Mouse (Mus musculus): ENCODE results near the gene Scel. TPM values are rescaled to one million over a fixed set of nuclear protein-coding genes. Genes with fewer than 3 reads are reported as not detected.
"Not testable (repeated sequence)": the region's sequence is repeated elsewhere in the genome, so short reads cannot be mapped to it uniquely, and the experiment has no call there.

Scel gene
- under 1 TPM; 0.17 TPM for total RNA-seq (2021)

DNA sequence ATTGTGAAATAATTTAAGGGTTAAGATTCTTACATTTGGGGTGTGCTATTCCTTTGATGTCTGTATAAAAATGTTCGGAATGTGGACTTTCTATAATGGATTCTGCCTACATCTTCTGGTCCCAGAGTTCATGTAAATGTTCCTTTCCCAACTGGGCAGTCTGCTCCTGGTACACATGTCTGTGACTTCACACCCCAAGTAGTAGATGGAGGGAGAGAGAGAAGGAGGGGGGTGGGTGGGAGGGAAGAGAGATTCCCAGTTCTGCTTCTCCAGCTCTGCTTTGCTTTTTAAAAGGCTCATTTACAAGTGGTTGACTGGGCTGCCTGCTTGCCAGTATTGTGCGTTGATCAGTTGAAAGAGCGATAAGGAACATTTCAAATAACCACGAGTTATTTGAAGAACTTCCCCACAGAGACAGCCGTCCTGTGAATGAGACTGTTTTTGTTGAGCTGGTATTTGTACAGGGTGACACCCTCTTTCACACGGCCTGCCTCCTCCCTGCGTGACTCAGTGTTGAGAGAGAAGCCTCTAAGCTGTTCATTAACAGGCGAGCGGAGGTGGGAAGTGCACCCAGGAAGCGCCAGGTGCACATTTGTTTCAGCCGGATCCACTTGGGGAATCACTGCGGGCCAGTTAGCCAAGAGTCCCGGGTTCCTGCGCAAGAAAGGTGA, at the start of gene Scel:
TSS of gene Scel (plus strand) at position 541 of the 671 bp plus-strand sequence.
- intact Hi-C loops (cut with DNase I): no loop called here
- no peak for DNase-seq

GRCm38 (mm10) chr14:103468691-103469463, 44.3 kb upstream of the Scel start:
- intact Hi-C loops (cut with DNase I): loop anchor here (5.0 to 10.0 kb wide), 2 partner anchors 194 to 402 kb away; no protein-coding TSS in a partner anchor
- peak; percentile 17 to 26 for DNase-seq

DNA sequence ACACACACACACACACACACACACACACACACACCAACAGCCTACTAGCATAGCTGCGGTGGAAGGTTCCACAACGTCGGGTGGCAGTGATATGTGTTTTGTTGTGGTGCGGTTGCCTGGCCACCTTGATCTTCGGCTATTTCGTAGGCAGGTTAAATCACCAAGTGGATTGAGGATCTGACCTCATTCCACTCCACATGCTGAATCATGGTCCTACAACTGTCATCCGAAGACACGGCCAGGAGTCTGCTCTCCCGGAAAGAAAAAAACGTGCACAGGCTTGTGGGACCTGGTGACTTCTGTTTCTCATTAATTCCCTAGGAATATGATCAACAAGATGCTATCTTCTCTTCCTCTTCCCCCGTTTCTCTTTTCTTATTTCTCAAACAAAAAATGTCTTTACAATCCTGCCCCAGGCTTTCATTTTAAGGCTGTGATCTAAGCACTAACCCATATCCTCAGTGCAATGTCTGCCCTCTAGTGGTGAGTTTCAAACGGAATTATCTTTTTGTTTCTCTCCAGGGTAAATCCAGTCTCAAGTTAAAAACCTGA, 43.6 kb upstream of the Scel start:
- intact Hi-C loops (cut with DNase I): loop anchor here (2.0 to 10.0 kb wide), 3 partner anchors 195 to 457 kb away; no protein-coding TSS in a partner anchor
- peak; percentile 77 to 81 for DNase-seq

GRCm38 (mm10) chr14:103471074-103471778, 41.9 kb upstream of the Scel start:
- intact Hi-C loops (cut with DNase I): loop anchor here (2.0 kb wide), 1 partner anchor 458 kb away; no protein-coding TSS in a partner anchor
- no peak for DNase-seq

- intact Hi-C loops (cut with DNase I): loop anchor here (2.0 kb wide), 2 partner anchors 123 to 459 kb away; no protein-coding TSS in a partner anchor
- DNase-seq: peak; percentile 66 to 76
These were observed 41.2 kb upstream of the Scel start for GRCm38 (mm10) chr14:103471806-103472553.

DNA sequence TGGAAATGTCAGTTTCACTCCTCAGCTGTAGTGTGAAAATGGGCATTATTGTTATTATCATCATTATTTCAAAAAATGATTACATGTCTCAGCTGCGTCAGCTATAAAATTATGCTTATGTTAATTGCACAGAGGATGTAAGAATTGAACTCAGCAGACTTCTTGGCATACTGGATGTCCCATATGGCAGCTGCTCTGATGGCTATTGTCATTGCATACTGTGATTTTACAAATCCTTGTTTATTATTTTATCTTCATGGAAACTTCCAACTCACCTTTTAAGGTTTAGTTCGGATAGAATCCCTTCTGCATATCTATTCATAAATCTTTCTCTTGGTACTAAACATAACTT, 40.6 kb upstream of the Scel start:
- intact Hi-C loops (cut with DNase I): loop anchor here (2.0 kb wide), 1 partner anchor 124 kb away; no protein-coding TSS in a partner anchor
- DNase-seq: no peak

GRCm38 (mm10) chr14:103475312-103475711, 37.8 kb upstream of the Scel start:
- intact Hi-C loops (cut with DNase I): loop anchor here (5.0 kb wide), 1 partner anchor 62 kb away; no protein-coding TSS in a partner anchor
- no peak for DNase-seq

DNA sequence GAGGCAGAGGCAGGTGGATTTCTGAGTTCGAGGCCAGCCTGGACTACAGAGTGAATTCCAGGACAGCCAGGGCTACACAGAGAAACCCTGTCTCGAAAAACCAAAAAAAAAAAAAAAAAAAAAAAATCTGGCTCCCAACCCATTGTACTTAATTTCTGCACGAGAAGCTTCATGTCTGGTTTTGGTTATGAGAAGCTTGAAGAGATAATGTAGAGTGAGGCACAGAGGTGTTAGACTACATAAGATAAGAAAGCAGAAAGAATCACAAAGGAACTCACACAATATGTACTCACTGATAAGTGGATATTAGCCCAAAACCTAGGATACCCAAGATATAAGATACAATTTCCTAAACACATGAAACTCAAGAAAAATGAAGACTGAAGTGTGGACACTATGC, 36.9 kb upstream of the Scel start:
- intact Hi-C loops (cut with DNase I): loop anchor here (5.0 kb wide), 1 partner anchor 61 kb away; no protein-coding TSS in a partner anchor
- not testable (repeated sequence) for DNase-seq

GRCm38 (mm10) chr14:103477281-103477680, 35.9 kb upstream of the Scel start:
- intact Hi-C loops (cut with DNase I): loop anchor here (5.0 kb wide), 1 partner anchor 60 kb away; no protein-coding TSS in a partner anchor

DNA sequence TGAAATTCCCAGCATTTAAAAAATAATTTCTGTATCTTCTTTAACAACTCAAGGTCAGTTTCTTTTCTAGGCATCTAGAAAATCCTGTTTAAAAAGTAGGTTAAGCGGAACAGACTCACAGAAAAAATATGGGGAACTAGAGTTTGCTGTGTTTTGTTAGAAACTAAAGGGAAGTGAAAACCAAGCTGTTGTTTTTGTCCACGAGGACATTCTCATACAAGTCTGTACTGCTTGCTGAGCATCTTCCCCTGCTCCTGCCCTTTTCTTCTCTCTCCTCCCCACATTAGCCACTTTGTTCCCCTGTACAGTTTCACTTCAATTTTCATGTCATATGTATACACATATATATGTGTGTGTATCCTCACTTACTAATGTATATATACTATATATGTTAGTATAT, 35.2 kb upstream of the Scel start:
- no peak for DNase-seq
- intact Hi-C loops (cut with DNase I): loop anchor here (5.0 kb wide), 1 partner anchor 59 kb away; no protein-coding TSS in a partner anchor

More at GRCm38 (mm10) chr14:103477281-103477680, 35.9 kb upstream of the Scel start:
- no peak for DNase-seq

GRCm38 (mm10) chr14:103479446-103479845, 33.7 kb upstream of the Scel start:
- intact Hi-C loops (cut with DNase I): loop anchor here (5.0 kb wide), 1 partner anchor 58 kb away; no protein-coding TSS in a partner anchor
- DNase-seq: no peak

DNA sequence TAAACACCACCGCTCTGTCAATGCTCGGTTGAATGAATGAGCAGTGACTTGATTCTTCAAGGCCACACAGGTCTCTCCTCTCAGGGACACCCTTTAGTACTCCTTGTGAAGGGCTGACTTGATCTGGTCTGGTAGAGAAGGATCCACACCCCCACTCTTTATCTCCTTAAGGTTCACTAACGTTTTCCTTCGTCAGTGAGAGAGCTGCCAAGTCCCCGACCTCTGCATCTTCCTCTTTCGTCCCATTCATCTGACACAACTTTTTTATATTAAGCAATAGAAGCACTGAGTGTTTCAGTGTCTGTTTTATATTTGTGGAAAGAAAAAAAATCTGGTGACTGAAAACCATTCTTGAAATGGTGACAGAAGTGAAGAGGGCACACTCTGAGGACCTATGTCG, 31.6 kb upstream of the Scel start:
- no peak for DNase-seq
- intact Hi-C loops (cut with DNase I): no loop called here

DNA sequence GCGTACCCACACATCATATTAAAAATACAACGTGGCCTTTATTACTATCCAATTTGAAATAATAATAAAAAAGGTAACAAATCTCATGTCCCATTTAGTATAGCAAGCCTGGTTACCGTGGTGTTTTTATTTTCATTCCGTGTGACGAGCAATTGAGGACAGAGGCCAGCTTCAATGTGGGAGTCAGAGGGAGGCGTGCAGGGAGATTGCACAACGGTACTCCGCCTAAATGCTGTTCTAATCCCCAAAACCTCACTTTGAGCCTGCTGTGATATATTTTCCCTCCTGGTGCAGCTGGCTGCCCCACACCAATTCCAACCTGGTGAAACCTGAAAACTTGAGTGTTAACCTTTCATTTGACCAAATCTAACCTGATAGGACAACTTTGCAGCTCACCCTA, 27.5 kb upstream of the Scel start:
- DNase-seq: no peak
- intact Hi-C loops (cut with DNase I): loop anchor here (5.0 kb wide), 1 partner anchor 418 kb away; no protein-coding TSS in a partner anchor

DNA sequence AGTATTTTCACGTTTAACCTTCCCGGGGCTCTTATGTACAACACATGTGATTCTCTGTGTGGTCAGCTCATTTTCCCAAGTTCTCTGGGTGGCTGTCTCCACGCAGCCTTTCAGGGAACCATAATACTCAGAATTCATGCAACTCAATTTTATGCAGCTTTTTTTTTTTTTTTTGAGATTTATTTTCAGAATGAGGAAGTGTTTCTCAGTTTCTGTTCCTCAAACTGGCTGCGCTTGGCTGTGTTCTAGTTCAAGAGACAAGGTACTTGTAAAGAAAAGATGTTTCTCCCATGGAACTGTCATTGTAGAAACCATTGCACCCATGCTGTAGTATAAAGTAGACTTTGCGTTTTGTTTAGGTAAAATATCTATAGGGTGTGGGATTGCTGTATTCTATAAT, 26.2 kb upstream of the Scel start:
- intact Hi-C loops (cut with DNase I): loop anchor here (5.0 kb wide), 1 partner anchor 420 kb away; no protein-coding TSS in a partner anchor
- no peak for DNase-seq

- intact Hi-C loops (cut with DNase I): loop anchor here (5.0 kb wide), 1 partner anchor 421 kb away; no protein-coding TSS in a partner anchor
- DNase-seq: peak; percentile 6 to 27
These were observed 24.5 kb upstream of the Scel start for GRCm38 (mm10) chr14:103488659-103489058.

DNA sequence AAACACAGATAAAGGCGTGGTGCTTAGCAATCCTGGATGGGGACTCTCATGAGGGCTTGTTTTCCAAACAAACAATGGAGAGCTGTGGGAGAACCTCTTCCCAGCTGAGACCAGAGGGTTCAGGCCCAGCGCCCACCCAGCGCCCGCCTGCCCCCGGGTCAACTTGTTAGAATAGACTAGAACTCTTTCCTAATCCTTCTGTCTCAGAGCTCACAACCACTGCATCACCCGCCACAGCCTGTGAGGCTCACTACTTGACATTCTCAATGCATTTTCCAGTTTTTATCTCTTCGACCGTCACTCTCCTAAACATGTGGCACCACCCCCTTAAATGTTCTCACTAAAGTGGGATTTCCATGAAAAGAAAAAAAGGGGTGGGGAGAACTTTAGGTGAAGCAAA, 14.9 kb upstream of the Scel start:
- DNase-seq: no peak
- intact Hi-C loops (cut with DNase I): no loop called here

- DNase-seq: no peak
- intact Hi-C loops (cut with DNase I): no loop called here
These were observed 14.5 kb upstream of the Scel start for GRCm38 (mm10) chr14:103498613-103499012.

DNA sequence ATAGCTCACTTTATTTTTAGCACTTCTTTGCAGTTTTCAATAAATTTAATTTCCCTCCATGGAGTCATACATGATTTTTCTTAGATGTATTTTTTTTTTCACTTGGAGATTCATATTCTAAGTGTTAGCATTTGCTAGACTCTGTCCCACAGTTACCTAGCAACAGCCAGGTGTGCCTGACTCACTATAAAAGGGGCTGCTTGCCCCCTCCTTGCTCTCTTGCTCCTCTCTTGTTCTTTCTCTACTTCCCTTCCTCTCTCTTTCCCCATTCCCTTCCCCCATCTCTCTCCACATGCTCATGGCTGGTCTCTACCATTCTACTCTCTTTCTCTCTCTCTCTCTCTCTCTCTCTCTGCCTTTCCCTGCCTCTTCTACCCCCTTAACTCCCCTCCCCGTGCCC, 14.1 kb upstream of the Scel start:
- no peak for DNase-seq
- intact Hi-C loops (cut with DNase I): no loop called here

GRCm38 (mm10) chr14:103500309-103500708, 12.8 kb upstream of the Scel start:
- intact Hi-C loops (cut with DNase I): no loop called here

DNA sequence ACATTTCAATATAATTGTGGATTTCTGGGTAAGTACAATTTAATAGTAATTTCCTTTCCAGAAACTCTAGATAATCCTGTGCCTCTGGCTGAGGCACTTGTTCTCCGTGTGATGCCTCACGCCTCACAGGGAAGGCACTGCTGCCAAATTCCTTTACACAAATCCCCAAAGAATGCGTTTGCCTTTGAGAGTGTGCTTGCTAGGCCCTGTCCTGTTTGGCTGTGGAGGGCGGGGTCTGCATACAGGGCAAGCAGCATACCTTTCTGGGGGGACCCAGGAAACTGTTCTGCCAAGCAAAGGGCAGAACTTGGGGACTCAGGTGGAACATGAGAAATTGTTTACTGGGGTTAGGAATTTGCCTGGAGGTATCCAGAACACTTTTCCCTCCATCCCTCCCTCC, 12.2 kb upstream of the Scel start:
- no peak for DNase-seq
- intact Hi-C loops (cut with DNase I): no loop called here

More at GRCm38 (mm10) chr14:103500309-103500708, 12.8 kb upstream of the Scel start:
- DNase-seq: no peak

Data from heart, postnatal 10 days (tissue).